Mouse (Mus musculus) embryonic fibroblast, embryonic 13.5 days (primary cell): ENCODE data around the gene Cxadr. TPM values are rescaled to one million over a fixed set of nuclear protein-coding genes. Genes with fewer than 3 reads are reported as not detected.
A peak's percentile ranks its signal among the peaks of the same experiment; 100 is the strongest.
"Not testable (repeated sequence)": the region's sequence is repeated elsewhere in the genome, so short reads cannot be mapped to it uniquely, and the experiment has no call there.

Experiments used
- H3K27ac ChIP-seq: 2 replicates; pipeline ENCODE4 v1.5.1; 2012; ENCODE audit warnings: low read length, control low read depth, inconsistent platforms; ENCODE audit not compliant: insufficient read depth
- H3K4me1 ChIP-seq: 2 replicates; pipeline ENCODE4 v1.6.1; 2011; ENCODE audit warnings: low read length; ENCODE audit not compliant: control insufficient read depth, insufficient read depth
- H3K4me3 ChIP-seq: 2 replicates; pipeline ENCODE4 v1.5.1; 2011; ENCODE audit warnings: mild to moderate bottlenecking, control low read depth, low read length; ENCODE audit not compliant: insufficient read depth
- CTCF ChIP-seq: IDR thresholded peaks from 2 replicates; pipeline ENCODE4 v1.5.1; 2011; ENCODE audit warnings: mild to moderate bottlenecking, control low read depth, low read length, moderate library complexity, borderline replicate concordance; ENCODE audit not compliant: insufficient read depth
- POLR2A ChIP-seq: IDR thresholded peaks from 2 replicates; pipeline ENCODE4 v1.6.1; 2011; ENCODE audit warnings: low read depth, mild to moderate bottlenecking, control low read depth, low read length, moderate library complexity
- polyA plus RNA-seq: library from polyadenylated mRNA; stranded (reverse); fragments of >200 nt; gene quantifications from 2 replicates; pipeline ENCODE4 v1.2.4, GENCODE M21; 2011; ENCODE audit warnings: low read depth; ENCODE audit not compliant: missing spikeins, insufficient read length

Cxadr gene
- polyA plus RNA-seq, 1 experiment = 14.2 TPM

- TF ChIP-seq CTCF (no peak), POLR2A (no peak)
These were observed 45.5 kb downstream of the Cxadr start for GRCm38 (mm10) chr16:78346662-78347327.

GRCm38 (mm10) chr16:78347328-78347926 is 46.1 kb downstream of the Cxadr start:
- peaks cover 7% of the 10 kb centered on the region; the same call in 1 of the 2 replicates for H3K4me1 ChIP-seq
- no peak overlapping the region for H3K27ac ChIP-seq
- H3K4me3 ChIP-seq = no peak overlapping the region
- TF ChIP-seq CTCF = no peak

More at GRCm38 (mm10) chr16:78346662-78347327, 45.5 kb downstream of the Cxadr start:
- Histone ChIP-seq H3K4me1 (peaks cover 7% of the 10 kb centered on the region; the same call in 1 of the 2 replicates), H3K4me3 (no peak overlapping the region), H3K27ac (no peak overlapping the region)

GRCm38 (mm10) chr16:78357757-78358156 is 56.5 kb downstream of the Cxadr start:
- no peak for TF ChIP-seq POLR2A
- no peak for TF ChIP-seq CTCF
- H3K27ac ChIP-seq = no peak overlapping the region
- H3K4me1 ChIP-seq = no peaks in the 10 kb centered on the region
- H3K4me3 ChIP-seq = no peak overlapping the region

- no peak overlapping the region for H3K4me3 ChIP-seq
- no peak for TF ChIP-seq POLR2A
- TF ChIP-seq CTCF = no peak
- no peak overlapping the region for H3K27ac ChIP-seq
- H3K4me1 ChIP-seq = no peaks in the 10 kb centered on the region
These were observed 60.2 kb downstream of the Cxadr start for GRCm38 (mm10) chr16:78361466-78361865.

- H3K4me1 ChIP-seq, H3K4me3 ChIP-seq: not testable (repeated sequence)
These were observed 63.3 kb downstream of the Cxadr start for GRCm38 (mm10) chr16:78364554-78364953.

GRCm38 (mm10) chr16:78371491-78372046 is 70.3 kb downstream of the Cxadr start:
- Histone ChIP-seq H3K4me3 (no peak overlapping the region), H3K27ac (no peak overlapping the region), H3K4me1 (no peaks in the 10 kb centered on the region)
- TF ChIP-seq POLR2A (no peak), CTCF (no peak)

More at GRCm38 (mm10) chr16:78364554-78364953, 63.3 kb downstream of the Cxadr start:
- H3K27ac ChIP-seq = not testable (repeated sequence)

- H3K4me3 ChIP-seq = no peak overlapping the region
- no peaks in the 10 kb centered on the region for H3K4me1 ChIP-seq
- H3K27ac ChIP-seq = no peak overlapping the region
- TF ChIP-seq CTCF (no peak), POLR2A (no peak)
These were observed 71.5 kb downstream of the Cxadr start for GRCm38 (mm10) chr16:78372786-78373185.

- TF ChIP-seq POLR2A (no peak), CTCF (no peak)
- H3K4me3 ChIP-seq = no peak overlapping the region
- H3K27ac ChIP-seq = no peak overlapping the region
- no peaks in the 10 kb centered on the region for H3K4me1 ChIP-seq
These were observed 72.5 kb downstream of the Cxadr start for GRCm38 (mm10) chr16:78373743-78374142.

GRCm38 (mm10) chr16:78375222-78375621 is 73.9 kb downstream of the Cxadr start:
- Histone ChIP-seq H3K4me3 (peak overlapping the region; percentile 95), H3K27ac (no peak overlapping the region), H3K4me1 (no peaks in the 10 kb centered on the region)
- no peak for TF ChIP-seq POLR2A
- no peak for TF ChIP-seq CTCF
